Mouse (Mus musculus) CH12.LX (cell line): ENCODE results near the gene Ddah2. TPM values are rescaled to one million over a fixed set of nuclear protein-coding genes. Genes with fewer than 3 reads are reported as not detected.

Source experiments
- DNase-seq: peaks from one replicate; pipeline ENCODE4 v3.0.0-alpha.2; 2013; ENCODE audit errors: extremely low read depth
- H3K27ac ChIP-seq: 2 replicates; pipeline ENCODE4 v1.5.1; 2012; ENCODE audit warnings: low read depth, mild to moderate bottlenecking, control low read depth, moderate library complexity; ENCODE audit not compliant: insufficient read depth
- H3K27me3 ChIP-seq: replicated peaks from 2 replicates; pipeline ENCODE3; 2012; ENCODE audit warnings: inconsistent platforms
- H3K36me3 ChIP-seq, 2 experiments: replicated peaks in 1 of 2; 2 replicates each; pipeline versions ENCODE3 to v1.6.1; 2012; ENCODE audit warnings: inconsistent platforms in 1 of 2, low read length in 1 of 2, mild to moderate bottlenecking in 1 of 2, mixed read lengths in 1 of 2, moderate library complexity in 1 of 2; ENCODE audit not compliant: control insufficient read depth in 1 of 2, insufficient read depth in 1 of 2
- H3K4me1 ChIP-seq, 2 experiments: 2 replicates each; pipeline ENCODE4 v1.6.1; 2012; ENCODE audit warnings: inconsistent platforms in 1 of 2, moderate library complexity in 1 of 2; ENCODE audit not compliant: insufficient read depth in 2 of 2, control insufficient read depth in 1 of 2
- H3K4me2 ChIP-seq: 2 replicates; pipeline ENCODE4 v1.6.1; 2012; ENCODE audit warnings: low read depth, mild to moderate bottlenecking, control low read depth; ENCODE audit not compliant: poor library complexity, insufficient read depth, severe bottlenecking
- H3K4me3 ChIP-seq, 3 experiments: fragments of 150-350 bp in 1 of 3; sonication (generic) in 1 of 3; replicated peaks in 1 of 3; 2 replicates each; pipeline versions ENCODE3 to v1.5.1; 2011 to 2012; ENCODE audit warnings: low read depth in 2 of 3, low read length in 2 of 3, mild to moderate bottlenecking in 2 of 3, moderate library complexity in 2 of 3, control low read depth in 1 of 3, improper control_type of control experiment in 1 of 3, inconsistent platforms in 1 of 3, mixed read lengths in 1 of 3; ENCODE audit not compliant: poor library complexity in 1 of 3
- H3K79me2 ChIP-seq: replicated peaks from 2 replicates; pipeline ENCODE4 v1.6.1; 2012; ENCODE audit warnings: mild to moderate bottlenecking, moderate library complexity; ENCODE audit not compliant: control insufficient read depth, poor library complexity, insufficient read depth, severe bottlenecking; ENCODE audit errors: extremely low read depth
- H3K9ac ChIP-seq: 2 replicates; pipeline ENCODE4 v1.6.1; 2012; ENCODE audit warnings: low read depth, mild to moderate bottlenecking, control low read depth, moderate library complexity; ENCODE audit not compliant: insufficient read depth
- H3K9me3 ChIP-seq: replicated peaks from 2 replicates; pipeline ENCODE3; 2012; ENCODE audit warnings: low read length, inconsistent platforms, mixed read lengths
- BHLHE40 ChIP-seq: IDR thresholded peaks from 2 replicates; pipeline ENCODE4 v1.6.1; 2011; ENCODE audit warnings: mild to moderate bottlenecking, low read depth, low read length, improper control_type of control experiment
- CHD2 ChIP-seq: IDR thresholded peaks from 2 replicates; pipeline ENCODE4 v1.6.1; 2011; ENCODE audit warnings: low read length, improper control_type of control experiment
- ELF1 ChIP-seq: IDR thresholded peaks from 2 replicates; pipeline ENCODE4 v1.6.1; 2014; ENCODE audit warnings: low read depth, mild to moderate bottlenecking, inconsistent platforms, low read length, improper control_type of control experiment
- EP300 ChIP-seq: IDR thresholded peaks from 2 replicates; pipeline ENCODE4 v1.6.1; 2011; ENCODE audit warnings: low read length, improper control_type of control experiment
- GABPA ChIP-seq: IDR thresholded peaks from 2 replicates; pipeline ENCODE4 v1.6.1; 2012; ENCODE audit warnings: low read depth, low read length, improper control_type of control experiment, inconsistent platforms; ENCODE audit not compliant: insufficient replicate concordance
- HCFC1 ChIP-seq: IDR thresholded peaks from 2 replicates; pipeline ENCODE4 v1.6.1; 2012; ENCODE audit warnings: low read depth, mild to moderate bottlenecking, inconsistent platforms, low read length, improper control_type of control experiment
- JUN ChIP-seq: IDR thresholded peaks from 2 replicates; pipeline ENCODE4 v1.6.1; 2011; ENCODE audit warnings: low read depth, mild to moderate bottlenecking, low read length, improper control_type of control experiment, moderate library complexity; ENCODE audit not compliant: insufficient read depth
- JUND ChIP-seq: conservative IDR thresholded peaks from 2 replicates; pipeline ENCODE4 v1.6.1; 2011; ENCODE audit warnings: low read depth, low read length, improper control_type of control experiment
- KAT2A ChIP-seq: IDR thresholded peaks from 2 replicates; pipeline ENCODE4 v1.6.1; 2012; ENCODE audit warnings: low read length, improper control_type of control experiment, inconsistent platforms; ENCODE audit not compliant: insufficient replicate concordance
- MAX ChIP-seq: IDR thresholded peaks from 2 replicates; pipeline ENCODE4 v1.6.1; 2011; ENCODE audit warnings: low read length, improper control_type of control experiment
- MAZ ChIP-seq: IDR thresholded peaks from 2 replicates; pipeline ENCODE4 v1.6.1; 2012; ENCODE audit warnings: low read depth, mild to moderate bottlenecking, inconsistent platforms, low read length, improper control_type of control experiment, moderate library complexity
- MEF2A ChIP-seq: IDR thresholded peaks from 2 replicates; pipeline ENCODE4 v1.6.1; 2014; ENCODE audit warnings: low read depth, mild to moderate bottlenecking, inconsistent platforms, low read length, improper control_type of control experiment, borderline replicate concordance
- MYC ChIP-seq: IDR thresholded peaks from 2 replicates; pipeline ENCODE4 v1.6.1; 2011; ENCODE audit warnings: low read depth, mild to moderate bottlenecking, improper control_type of control experiment, low read length
- NELFE ChIP-seq: IDR thresholded peaks from 2 replicates; pipeline ENCODE4 v1.6.1; 2011; ENCODE audit warnings: low read depth, low read length, improper control_type of control experiment
- PAX5 ChIP-seq: IDR thresholded peaks from 2 replicates; pipeline ENCODE4 v1.6.1; 2012; ENCODE audit warnings: low read length, inconsistent platforms, mixed read lengths
- POLR2AphosphoS2 ChIP-seq: IDR thresholded peaks from 2 replicates; pipeline ENCODE4 v1.6.1; 2011; ENCODE audit warnings: low read depth, low read length, improper control_type of control experiment
- RAD21 ChIP-seq: IDR thresholded peaks from 2 replicates; pipeline ENCODE4 v1.6.1; 2011; ENCODE audit warnings: low read depth, mild to moderate bottlenecking, low read length, improper control_type of control experiment, moderate library complexity
- RCOR1 ChIP-seq: conservative IDR thresholded peaks from 2 replicates; pipeline ENCODE4 v1.6.1; 2012; ENCODE audit warnings: low read depth, mild to moderate bottlenecking, inconsistent platforms, low read length, improper control_type of control experiment
- SIN3A ChIP-seq: IDR thresholded peaks from 2 replicates; pipeline ENCODE4 v1.6.1; 2012; ENCODE audit warnings: low read length, improper control_type of control experiment, inconsistent platforms
- SMC3 ChIP-seq: IDR thresholded peaks from 2 replicates; pipeline ENCODE4 v1.6.1; 2011; ENCODE audit warnings: low read depth, low read length, improper control_type of control experiment
- TBP ChIP-seq: conservative IDR thresholded peaks from 2 replicates; pipeline ENCODE4 v1.6.1; 2011; ENCODE audit warnings: low read depth, low read length, improper control_type of control experiment
- TCF12 ChIP-seq: IDR thresholded peaks from 2 replicates; pipeline ENCODE4 v1.6.1; 2014; ENCODE audit warnings: low read depth, mild to moderate bottlenecking, inconsistent platforms, low read length, improper control_type of control experiment
- UBTF ChIP-seq: IDR thresholded peaks from 2 replicates; pipeline ENCODE4 v1.6.1; 2012; ENCODE audit warnings: low read depth, mild to moderate bottlenecking, inconsistent platforms, low read length, improper control_type of control experiment, moderate library complexity
- USF1 ChIP-seq: IDR thresholded peaks from 2 replicates; pipeline ENCODE4 v1.6.1; 2014; ENCODE audit warnings: low read depth, mild to moderate bottlenecking, inconsistent platforms, low read length, improper control_type of control experiment
- USF2 ChIP-seq: conservative IDR thresholded peaks from 2 replicates; pipeline ENCODE4 v1.6.1; 2011; ENCODE audit warnings: low read depth, low read length, improper control_type of control experiment
- ZC3H11A ChIP-seq: IDR thresholded peaks from 2 replicates; pipeline ENCODE4 v1.6.1; 2012; ENCODE audit warnings: low read depth, mild to moderate bottlenecking, inconsistent platforms, low read length, improper control_type of control experiment
- ZKSCAN1 ChIP-seq: IDR thresholded peaks from 2 replicates; pipeline ENCODE4 v1.6.1; 2012; ENCODE audit warnings: low read depth, inconsistent platforms, low read length, improper control_type of control experiment, borderline replicate concordance
- ZMIZ1 ChIP-seq: IDR thresholded peaks from 2 replicates; pipeline ENCODE4 v1.6.1; 2012; ENCODE audit warnings: low read depth, mild to moderate bottlenecking, inconsistent platforms, low read length, improper control_type of control experiment
- ZNF384 ChIP-seq: IDR thresholded peaks from 2 replicates; pipeline ENCODE4 v1.6.1; 2012; ENCODE audit warnings: low read depth, low read length, improper control_type of control experiment, inconsistent platforms
- dilution Hi-C: fragments of 300-500 bp; cut with MboI; formaldehyde crosslinking; loops from 2 replicates; pipeline ENCODE4 v1.14.3; 2020; ENCODE audit warnings: low sequenced_read_pairs; ENCODE audit not compliant: extremely low pct_unique_long_range_greater_than_20kb, extremely low pct_ligation_motif_present
- in situ Hi-C: fragments of 300-500 bp; cut with MboI; formaldehyde crosslinking; loops from 3 replicates; pipeline ENCODE4 v1.14.3; 2019; ENCODE audit warnings: low sequenced_read_pairs, low pct_ligation_motif_present, low pct_unique_long_range_greater_than_20kb, mixed read lengths
- polyA plus RNA-seq: library from polyadenylated mRNA; unstranded; fragments of >175 nt; gene quantifications from 2 replicates; pipeline ENCODE4 v1.2.1, GENCODE M21; 2012; ENCODE audit warnings: low read depth; ENCODE audit not compliant: insufficient read length
- total RNA-seq, 2 experiments: library from RNA; depleted of rRNA; stranded (reverse); fragments of 300-350 nt in 1 of 2; fragments of >200 nt in 1 of 2; gene quantifications; 2 replicates each; pipeline ENCODE4 v1.2.3; 2012 to 2014

Gene Ddah2
- total and polyA plus RNA-seq, 3 experiments: 0.94 to 4.8 (median 3.4) TPM

DNA sequence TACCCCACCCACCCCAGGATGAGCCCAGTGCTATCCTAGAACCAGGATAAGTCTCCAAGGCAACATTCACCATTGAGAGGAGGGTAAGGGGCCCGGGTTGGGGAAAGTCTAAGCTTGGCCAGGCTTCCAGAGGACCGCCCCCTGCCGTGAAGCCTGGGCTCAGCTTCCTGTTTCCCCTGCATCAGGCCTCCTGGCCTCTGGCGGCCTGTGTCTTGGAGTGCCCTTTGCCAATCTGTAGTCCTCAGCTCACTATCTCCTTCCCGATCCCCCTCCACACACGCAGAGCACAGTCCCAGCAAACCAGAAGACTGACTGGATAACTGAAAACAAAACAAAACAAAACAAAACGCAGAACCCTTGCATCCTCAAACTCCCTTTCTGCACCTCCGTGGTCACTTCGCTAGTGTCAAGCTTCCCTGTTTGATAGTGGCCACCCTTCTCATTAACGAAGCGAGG is 9.2 kb upstream of the Ddah2 start, which contains the start of gene Clic1:
Gene Clic1 (plus strand): TSS at position 406 of the 456 bp plus-strand sequence.
- dilution Hi-C loops (no loop called here), in situ Hi-C loops (no loop called here)
- H3K27ac ChIP-seq: peak within 1 kb of the TSS; percentile 96
- H3K79me2 ChIP-seq: peaks cover 27% of the 10 kb centered on the region
- H3K36me3 ChIP-seq: peaks cover 19 to 26% of the 10 kb centered on the region in 2 experiments
- H3K9me3 ChIP-seq: peaks cover 7% of the 10 kb centered on the region
- H3K27me3 ChIP-seq: no peaks in the 10 kb centered on the region
- peak; percentile 15; the same call in 1 of the 2 replicates for TF ChIP-seq BHLHE40
- TF ChIP-seq NELFE: peak; percentile 18; the same call in 1 of the 2 replicates
- peak; percentile 7; the same call in 1 of the 2 replicates for TF ChIP-seq SMC3
- TF ChIP-seq JUND: no peak
- no peak for TF ChIP-seq USF2
- 0 out of 2 replicates have a peak, but pooled peaks have one; percentile 14 for TF ChIP-seq TBP
- TF ChIP-seq TCF12: peak; percentile 38; the same call in 1 of the 2 replicates
- no peak for TF ChIP-seq ZNF384
- TF ChIP-seq MAZ: no peak
- TF ChIP-seq PAX5: no peak
- peak; percentile 39 for TF ChIP-seq ELF1
- TF ChIP-seq JUN: no peak
- no peak for TF ChIP-seq RCOR1
- TF ChIP-seq ZC3H11A: no peak
- TF ChIP-seq POLR2AphosphoS2: no peak
- peaks cover 6 to 40% of the 10 kb centered on the region in 2 experiments for H3K4me1 ChIP-seq
- H3K9ac ChIP-seq: peak within 1 kb of the TSS; percentile 96
- H3K4me2 ChIP-seq: peak within 1 kb of the TSS; percentile 59
- H3K4me3 ChIP-seq: peak within 1 kb of the TSS; percentile 79 to 94 (median 86)
- peak; percentile 56 for DNase-seq

DNA sequence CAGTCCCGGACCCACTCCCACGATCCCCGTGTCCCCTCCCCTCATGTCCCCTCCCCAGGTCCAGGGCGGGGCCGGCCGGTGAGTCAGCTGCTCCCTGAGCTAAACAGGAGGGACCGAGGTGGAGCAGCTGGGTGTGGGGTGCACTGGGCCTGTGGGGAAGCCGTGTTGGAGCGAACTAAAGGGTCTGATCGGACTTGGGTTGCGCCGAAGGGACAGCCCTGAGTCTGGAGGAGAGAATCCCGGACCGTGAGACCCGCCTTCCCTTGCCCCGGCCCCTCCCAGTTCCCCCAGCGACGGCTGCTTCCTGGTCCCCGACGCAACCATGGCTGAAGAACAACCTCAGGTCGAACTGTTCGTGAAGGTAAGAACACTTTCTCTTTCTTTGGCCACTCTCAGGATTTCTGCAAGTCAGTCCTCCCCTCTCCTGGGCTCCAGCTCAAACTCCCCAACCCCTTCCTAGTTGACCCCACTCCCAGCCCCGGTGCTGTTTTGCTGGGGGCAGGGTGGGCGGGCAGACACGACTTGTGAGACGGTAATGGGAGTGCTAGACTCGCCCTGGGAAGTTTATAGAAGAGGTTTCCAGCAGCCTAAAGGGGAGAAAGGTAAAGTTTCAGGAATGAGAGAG is 8.6 kb upstream of the Ddah2 start:
- in situ Hi-C loops: no loop called here
- dilution Hi-C loops: no loop called here
- Histone ChIP-seq H3K36me3 (peaks cover 24 to 29% of the 10 kb centered on the region in 2 experiments), H3K9me3 (peaks cover 7% of the 10 kb centered on the region), H3K27ac (peak overlapping the region; percentile 96), H3K4me2 (peak overlapping the region; percentile 59), H3K9ac (peak overlapping the region; percentile 96), H3K4me1 (peaks cover 6 to 34% of the 10 kb centered on the region in 2 experiments), H3K27me3 (no peaks in the 10 kb centered on the region), H3K4me3 (peak overlapping the region; percentile 79 to 94 (median 86)), H3K79me2 (peaks cover 27% of the 10 kb centered on the region)
- peak; percentile 71 for DNase-seq
- no peak for TF ChIP-seq JUN
- TF ChIP-seq POLR2AphosphoS2: no peak
- TF ChIP-seq SIN3A: peak; percentile 76
- TF ChIP-seq USF1: no peak
- TF ChIP-seq UBTF: peak; percentile 58; the same call in 1 of the 2 replicates
- 0 out of 2 replicates have a peak, but pooled peaks have one; percentile 8 for TF ChIP-seq MYC
- no peak for TF ChIP-seq RAD21
- peak; percentile 31; the same call in 1 of the 2 replicates for TF ChIP-seq HCFC1
- peak; percentile 50; the same call in 1 of the 2 replicates for TF ChIP-seq TCF12
- no peak for TF ChIP-seq KAT2A
- no peak for TF ChIP-seq EP300
- 0 out of 2 replicates have a peak, but pooled peaks have one; percentile 40 for TF ChIP-seq TBP
- no peak; the same call in 1 of the 2 replicates for TF ChIP-seq CHD2
- TF ChIP-seq ZKSCAN1: no peak
- TF ChIP-seq MEF2A: peak; percentile 31; the same call in 1 of the 2 replicates
- peak; percentile 67; the same call in 1 of the 2 replicates for TF ChIP-seq ZMIZ1
- TF ChIP-seq MAX: no peak
- TF ChIP-seq USF2: no peak
- TF ChIP-seq GABPA: no peak
- TF ChIP-seq JUND: no peak
- no peak for TF ChIP-seq RCOR1
- TF ChIP-seq ELF1: peak; percentile 86
- peak; percentile 33; the same call in 1 of the 2 replicates for TF ChIP-seq BHLHE40
